Mouse (Mus musculus): ENCODE measurements around the gene Ptov1. TPM values are rescaled to one million over a fixed set of nuclear protein-coding genes. Genes with fewer than 3 reads are reported as not detected.
A peak's percentile ranks its signal among the peaks of the same experiment; 100 is the strongest.

Ptov1 gene
- polyA plus RNA-seq, 1 experiment from 2014 or later = 454 TPM

- WGBS = under 1% methylated on average over 59 of the region's 62 CpGs
- H3K36me3 ChIP-seq (ENCODE audit: control insufficient read depth, insufficient read depth, low read length) = no peaks in the 10 kb centered on the region
- peak within 1 kb of the TSS; percentile 94 for H3K27ac ChIP-seq (ENCODE audit: low read depth, low read length)
- ATAC-seq (replicated peaks; ENCODE audit: low FRiP score) (peak; percentile 95), DNase-seq (ENCODE audit: low spot score) (peak; percentile 100)
- peak within 1 kb of the TSS; percentile 73 for H3K4me2 ChIP-seq (ENCODE audit: low read depth, low read length, severe bottlenecking)
- H3K9ac ChIP-seq (ENCODE audit: low read length) = peak within 1 kb of the TSS; percentile 98
- H3K4me3 ChIP-seq (ENCODE audit: low read depth, low read length) = peak within 1 kb of the TSS; percentile 86
- no peaks in the 10 kb centered on the region for H3K9me3 ChIP-seq (ENCODE audit: control insufficient read depth, low read length)
- peaks cover 15% of the 10 kb centered on the region for H3K4me1 ChIP-seq (replicated peaks; ENCODE audit: control insufficient read depth, insufficient read depth, low read length)
- H3K27me3 ChIP-seq (ENCODE audit: control insufficient read depth, insufficient read depth, low read length) = no peaks in the 10 kb centered on the region
These were observed 53.7 kb downstream of the Ptov1 start, which contains the start of the genes Nup62 and Il4i1 for GRCm38 (mm10) chr7:44815721-44816469. Nup62 (plus strand) TSS chr7:44816088. Il4i1 (plus strand) TSS chr7:44816387.

DNA sequence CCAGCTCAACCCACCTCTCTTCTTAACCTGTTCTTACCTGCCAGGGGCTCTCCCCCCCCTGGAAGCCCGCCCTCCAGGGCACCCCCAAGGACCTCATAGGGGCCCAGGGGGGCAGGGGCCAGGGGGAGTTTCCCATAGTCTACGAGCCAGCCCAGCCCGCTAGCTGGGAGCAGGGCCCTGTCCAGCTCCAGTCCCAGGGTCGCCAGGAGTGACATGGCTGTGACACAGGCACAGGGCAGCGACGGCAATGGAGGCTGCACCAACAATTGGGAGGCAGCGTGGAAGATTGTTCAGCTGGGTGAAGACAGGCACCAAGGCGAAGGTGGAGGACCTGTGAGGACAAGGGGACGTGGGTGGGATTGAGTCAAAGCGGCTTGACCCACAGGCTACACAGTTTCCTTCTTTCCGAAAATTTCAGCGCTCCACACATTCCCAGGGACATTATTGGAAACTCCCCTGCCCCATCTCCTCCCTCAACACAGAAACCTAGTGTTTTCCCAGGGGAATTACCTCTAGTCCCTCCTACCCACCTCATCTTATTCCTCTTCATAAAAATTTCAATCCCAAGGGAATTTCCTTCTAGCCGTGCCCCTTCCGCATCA, 54.5 kb downstream of the Ptov1 start:
- H3K36me3 ChIP-seq (ENCODE audit: control insufficient read depth, insufficient read depth, low read length) = no peaks in the 10 kb centered on the region
- H3K4me3 ChIP-seq (ENCODE audit: low read depth, low read length) = peak overlapping the region; percentile 86
- DNase-seq (ENCODE audit: low spot score) (peak; percentile 73), ATAC-seq (replicated peaks; ENCODE audit: low FRiP score) (0 out of 2 replicates have a peak, but pooled peaks have one; percentile 4)
- H3K4me1 ChIP-seq (replicated peaks; ENCODE audit: control insufficient read depth, insufficient read depth, low read length) = peaks cover 15% of the 10 kb centered on the region
- WGBS = 23% methylated on average over 14 of the region's 14 CpGs
- H3K9ac ChIP-seq (ENCODE audit: low read length) = peak overlapping the region; percentile 48
- H3K27me3 ChIP-seq (ENCODE audit: control insufficient read depth, insufficient read depth, low read length) = no peaks in the 10 kb centered on the region
- no peaks in the 10 kb centered on the region for H3K9me3 ChIP-seq (ENCODE audit: control insufficient read depth, low read length)
- peak overlapping the region; percentile 51 for H3K4me2 ChIP-seq (ENCODE audit: low read depth, low read length, severe bottlenecking)
- peak overlapping the region; percentile 94 for H3K27ac ChIP-seq (ENCODE audit: low read depth, low read length)

GRCm38 (mm10) chr7:44814423-44814822, 55.2 kb downstream of the Ptov1 start:
- Histone ChIP-seq H3K4me3 (ENCODE audit: low read depth, low read length) (no peak overlapping the region), H3K27ac (ENCODE audit: low read depth, low read length) (no peak overlapping the region), H3K4me2 (ENCODE audit: low read depth, low read length, severe bottlenecking) (no peak overlapping the region), H3K9ac (ENCODE audit: low read length) (no peak overlapping the region), H3K4me1 (replicated peaks; ENCODE audit: control insufficient read depth, insufficient read depth, low read length) (peaks cover 15% of the 10 kb centered on the region), H3K27me3 (ENCODE audit: control insufficient read depth, insufficient read depth, low read length) (no peaks in the 10 kb centered on the region), H3K36me3 (ENCODE audit: control insufficient read depth, insufficient read depth, low read length) (no peaks in the 10 kb centered on the region), H3K9me3 (ENCODE audit: control insufficient read depth, low read length) (no peaks in the 10 kb centered on the region)
- ATAC-seq (replicated peaks; ENCODE audit: low FRiP score) (no peak), DNase-seq (ENCODE audit: low spot score) (peak; percentile 35)
- WGBS = 98% methylated on average over 4 of the region's 4 CpGs

GRCm38 (mm10) chr7:44813985-44814384, 55.6 kb downstream of the Ptov1 start:
- Histone ChIP-seq H3K4me2 (ENCODE audit: low read depth, low read length, severe bottlenecking) (no peak overlapping the region), H3K9ac (ENCODE audit: low read length) (no peak overlapping the region), H3K4me1 (replicated peaks; ENCODE audit: control insufficient read depth, insufficient read depth, low read length) (peaks cover 13% of the 10 kb centered on the region), H3K9me3 (ENCODE audit: control insufficient read depth, low read length) (no peaks in the 10 kb centered on the region), H3K4me3 (ENCODE audit: low read depth, low read length) (no peak overlapping the region), H3K27ac (ENCODE audit: low read depth, low read length) (no peak overlapping the region), H3K27me3 (ENCODE audit: control insufficient read depth, insufficient read depth, low read length) (no peaks in the 10 kb centered on the region), H3K36me3 (ENCODE audit: control insufficient read depth, insufficient read depth, low read length) (no peaks in the 10 kb centered on the region)
- WGBS = 99% methylated on average over 3 of the region's 3 CpGs
- ATAC-seq (replicated peaks; ENCODE audit: low FRiP score) (no peak), DNase-seq (ENCODE audit: low spot score) (peak; percentile 38)

MicroRNAs encoded within 50 kb of the gene (microRNA counts, 519-probe panel; counts per million panel counts)
- 31.2 counts per million for microRNA mmu-miR-707

Small RNA genes lying within 50 kb of the gene (microRNA-seq; reads per million reads assigned to microRNA genes)
- not detected for gene Mir707 (ENCODE audit: insufficient number of aligned reads)

Other genes starting within 250 kb of the Ptov1 start
- gene Myh14, start 198.9 kb downstream of the Ptov1 start, polyA plus RNA-seq (2014; fragmentation: Nextera tagmentation; extraction: Ambion mirVana) = 1.7 and 2.6 TPM in 2 replicates
- gene Izumo2, start 161.0 kb downstream of the Ptov1 start, polyA plus RNA-seq (2014; fragmentation: Nextera tagmentation; extraction: Ambion mirVana) = not detected in 2 replicates
- gene Vrk3, start 121.4 kb downstream of the Ptov1 start, polyA plus RNA-seq (2014; fragmentation: Nextera tagmentation; extraction: Ambion mirVana) = 41.7 and 42.2 TPM in 2 replicates
- gene Zfp473, start 118.7 kb downstream of the Ptov1 start, polyA plus RNA-seq (2014; fragmentation: Nextera tagmentation; extraction: Ambion mirVana) = 3.9 and 4.4 TPM in 2 replicates
- 73.5 and 86.5 TPM in 2 replicates for gene Nup62, start 53.7 kb downstream of the Ptov1 start, polyA plus RNA-seq (2014; fragmentation: Nextera tagmentation; extraction: Ambion mirVana)
- 1.1 and 1.4 TPM in 2 replicates for gene Il4i1, start 53.4 kb downstream of the Ptov1 start, polyA plus RNA-seq (2014; fragmentation: Nextera tagmentation; extraction: Ambion mirVana)
- 3.2 and 3.4 TPM in 2 replicates for gene Atf5, start 53.1 kb downstream of the Ptov1 start, polyA plus RNA-seq (2014; fragmentation: Nextera tagmentation; extraction: Ambion mirVana)
- 79.9 and 83.0 TPM in 2 replicates for gene Akt1s1, start 20.8 kb downstream of the Ptov1 start, polyA plus RNA-seq (2014; fragmentation: Nextera tagmentation; extraction: Ambion mirVana)
- gene Tbc1d17, start 20.7 kb downstream of the Ptov1 start, polyA plus RNA-seq (2014; fragmentation: Nextera tagmentation; extraction: Ambion mirVana) = 67.6 and 69.9 TPM in 2 replicates
- 31.6 and 32.1 TPM in 2 replicates for gene Pnkp, start 12.6 kb downstream of the Ptov1 start, polyA plus RNA-seq (2014; fragmentation: Nextera tagmentation; extraction: Ambion mirVana)
- gene Med25, start 22.9 kb upstream of the Ptov1 start, polyA plus RNA-seq (2014; fragmentation: Nextera tagmentation; extraction: Ambion mirVana) = 135 and 139 TPM in 2 replicates
- 32.9 TPM in 2 replicates for gene Fuz, start 26.3 kb upstream of the Ptov1 start, polyA plus RNA-seq (2014; fragmentation: Nextera tagmentation; extraction: Ambion mirVana)
- 88.8 and 93.4 TPM in 2 replicates for gene Ap2a1, start 59.7 kb upstream of the Ptov1 start, polyA plus RNA-seq (2014; fragmentation: Nextera tagmentation; extraction: Ambion mirVana)
- gene Tsks, start 73.4 kb upstream of the Ptov1 start, polyA plus RNA-seq (2014; fragmentation: Nextera tagmentation; extraction: Ambion mirVana) = 0.23 TPM in 1 of 2 replicates, not detected in the other
- gene Cpt1c, start 105.1 kb upstream of the Ptov1 start, polyA plus RNA-seq (2014; fragmentation: Nextera tagmentation; extraction: Ambion mirVana) = 26.3 and 27.2 TPM in 2 replicates
- 286 and 301 TPM in 2 replicates for gene Prmt1, start 116.8 kb upstream of the Ptov1 start, polyA plus RNA-seq (2014; fragmentation: Nextera tagmentation; extraction: Ambion mirVana)
- 75.3 and 86.0 TPM in 2 replicates for gene Irf3, start 127.9 kb upstream of the Ptov1 start, polyA plus RNA-seq (2014; fragmentation: Nextera tagmentation; extraction: Ambion mirVana)
- gene Bcl2l12, start 128.9 kb upstream of the Ptov1 start, polyA plus RNA-seq (2014; fragmentation: Nextera tagmentation; extraction: Ambion mirVana) = 70.6 and 74.9 TPM in 2 replicates
- gene Scaf1, start 146.6 kb upstream of the Ptov1 start, polyA plus RNA-seq (2014; fragmentation: Nextera tagmentation; extraction: Ambion mirVana) = 59.9 and 60.2 TPM in 2 replicates
- 15.5 and 16.6 TPM in 2 replicates for gene Rras, start 148.2 kb upstream of the Ptov1 start, polyA plus RNA-seq (2014; fragmentation: Nextera tagmentation; extraction: Ambion mirVana)
- 16.1 and 19.2 TPM in 2 replicates for gene Prr12, start 183.1 kb upstream of the Ptov1 start, polyA plus RNA-seq (2014; fragmentation: Nextera tagmentation; extraction: Ambion mirVana)
- gene Nosip, start 192.6 kb upstream of the Ptov1 start, polyA plus RNA-seq (2014; fragmentation: Nextera tagmentation; extraction: Ambion mirVana) = 52.6 and 64.0 TPM in 2 replicates
- 14.2 and 18.4 TPM in 2 replicates for gene Prrg2, start 192.9 kb upstream of the Ptov1 start, polyA plus RNA-seq (2014; fragmentation: Nextera tagmentation; extraction: Ambion mirVana)
- 110 and 118 TPM in 2 replicates for gene Rcn3, start 222.4 kb upstream of the Ptov1 start, polyA plus RNA-seq (2014; fragmentation: Nextera tagmentation; extraction: Ambion mirVana)
- 7.1 and 7.3 TPM in 2 replicates for gene Fcgrt, start 234.1 kb upstream of the Ptov1 start, polyA plus RNA-seq (2014; fragmentation: Nextera tagmentation; extraction: Ambion mirVana)